Mouse (Mus musculus): Measurements from ENCODE around the gene Pitpnm2. TPM values are rescaled to one million over a fixed set of nuclear protein-coding genes. Genes with fewer than 3 reads are reported as not detected.
A peak's percentile ranks its signal among the peaks of the same experiment; 100 is the strongest.

Pitpnm2 gene
- total RNA-seq, 2 experiments from 2014 or later, result 275 to 292 TPM

DNA sequence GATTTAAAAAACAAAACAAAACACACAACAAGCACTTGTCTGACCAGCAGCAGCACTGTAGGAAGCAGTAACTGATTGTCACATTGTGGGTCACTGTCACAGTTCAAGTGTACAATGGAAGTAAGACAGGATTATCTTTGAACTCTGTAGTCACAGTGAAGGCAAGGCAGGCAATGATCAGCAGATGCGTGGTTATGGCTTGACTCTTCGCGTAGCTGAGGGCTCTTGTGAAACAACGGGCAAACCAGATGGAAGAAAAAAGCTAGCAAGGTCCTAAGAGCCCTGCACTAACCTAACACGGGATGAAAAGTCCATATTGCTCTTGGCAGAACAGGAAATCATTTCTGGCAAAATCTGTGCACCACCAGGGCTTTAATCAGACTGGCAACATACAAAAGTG, 1.5 kb upstream of the Pitpnm2 start:
- no peak for DNase-seq (ENCODE audit: low spot score in 2 of 2)
- intact Hi-C loops (cut with DNase I), result loop anchor here (5.0 kb wide), 1 partner anchor 36 kb away; no protein-coding TSS in a partner anchor

DNA sequence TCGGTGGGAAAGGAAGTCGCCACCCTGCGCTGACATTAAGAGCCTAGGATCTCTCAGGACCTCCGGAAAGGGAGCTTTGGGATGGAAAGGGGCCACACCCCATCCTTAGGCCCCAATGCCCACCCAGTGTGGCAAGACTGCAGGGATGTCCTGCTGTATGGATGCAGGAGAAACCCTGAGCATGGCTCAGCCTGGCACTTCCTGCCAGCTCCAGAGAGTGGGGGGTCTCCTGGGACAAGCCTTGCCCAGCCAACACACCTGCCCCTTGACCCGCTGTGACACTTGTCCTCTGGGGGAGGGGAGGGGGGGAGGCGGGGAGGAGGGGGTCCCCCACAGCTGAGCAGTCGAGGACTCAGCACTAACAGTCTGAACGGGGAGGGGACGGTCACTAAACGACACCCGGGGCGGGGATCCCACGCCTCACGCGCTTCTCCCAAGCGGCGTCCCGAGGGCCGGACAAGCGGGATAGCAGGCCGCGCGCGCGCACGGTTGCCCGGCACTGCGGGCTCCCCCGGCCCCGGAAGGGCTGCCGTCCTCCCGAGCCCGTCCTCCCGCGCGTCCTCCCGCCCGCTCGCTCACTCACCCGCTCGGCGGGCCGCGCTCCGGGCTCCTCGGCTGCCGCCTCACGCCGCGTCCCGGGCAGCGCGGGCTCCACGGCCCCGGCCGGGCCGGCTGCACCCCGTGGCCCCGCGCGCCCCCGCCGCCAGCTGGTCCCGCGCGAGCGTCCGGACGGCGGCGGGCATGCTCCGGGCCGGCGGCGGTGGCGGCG, 531 bp downstream of the Pitpnm2 start:
- peak in 1 of 2 experiments; percentile 61 for DNase-seq (ENCODE audit: low spot score in 2 of 2)
- intact Hi-C loops (cut with DNase I), result loop anchor here (2.0 kb wide), 1 partner anchor 62 kb away; no protein-coding TSS in a partner anchor

DNA sequence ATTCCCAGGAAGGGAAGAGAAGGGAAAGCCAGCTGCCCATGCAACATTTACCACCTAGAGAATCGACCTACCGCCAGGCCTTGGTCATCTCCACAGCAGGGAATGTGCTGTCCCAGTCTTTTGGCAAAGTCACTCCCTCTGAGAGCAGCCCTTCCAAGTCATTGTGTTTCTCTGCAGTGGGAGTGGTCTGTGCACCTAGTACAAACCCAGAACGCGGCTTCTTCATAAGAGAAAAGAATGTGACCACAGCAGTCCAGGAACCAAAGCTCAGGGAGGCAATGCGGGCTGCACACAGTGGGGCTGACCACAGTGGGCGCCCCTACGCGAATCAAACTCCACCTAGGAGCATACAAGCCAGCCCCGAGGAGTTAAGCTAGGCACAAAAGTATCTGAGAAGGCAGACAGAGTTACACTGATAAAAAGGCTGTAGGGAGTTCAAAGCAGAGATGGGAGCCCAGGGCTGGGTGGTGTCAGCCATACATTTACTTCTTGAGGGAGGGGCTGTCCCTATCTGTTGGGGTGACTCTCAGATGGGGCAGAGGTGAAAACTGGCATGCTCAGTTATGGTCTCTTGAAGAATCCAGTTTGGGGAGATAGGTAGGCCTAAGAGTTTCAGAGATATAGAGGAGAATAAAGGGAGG, 1.5 kb downstream of the Pitpnm2 start:
- intact Hi-C loops (cut with DNase I), result loop anchor here (2.0 kb wide), 1 partner anchor 61 kb away; no protein-coding TSS in a partner anchor
- peak in 1 of 2 experiments; percentile 36 for DNase-seq (ENCODE audit: low spot score in 2 of 2)

DNA sequence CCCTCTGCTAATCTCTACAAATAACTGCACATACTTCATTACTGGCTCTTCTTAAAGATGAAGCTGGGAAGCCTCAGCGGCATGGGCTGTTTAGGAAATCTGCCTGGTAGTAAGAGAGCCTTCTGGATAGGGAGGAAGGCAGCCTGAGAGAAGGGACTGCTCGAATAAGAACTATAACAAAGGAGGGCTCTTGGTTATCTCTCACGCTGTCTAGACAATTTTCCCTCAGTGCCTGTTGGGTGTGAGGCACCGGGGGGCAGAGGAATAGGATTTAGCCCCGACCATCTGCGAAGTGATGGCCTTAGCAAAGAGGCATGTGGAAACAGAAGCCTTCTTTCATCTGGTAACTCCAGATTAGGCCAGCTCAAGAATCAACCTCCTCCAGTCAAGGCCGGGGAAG, 2.3 kb downstream of the Pitpnm2 start:
- intact Hi-C loops (cut with DNase I), result no loop called here
- no peak for DNase-seq (ENCODE audit: low spot score in 2 of 2)

DNA sequence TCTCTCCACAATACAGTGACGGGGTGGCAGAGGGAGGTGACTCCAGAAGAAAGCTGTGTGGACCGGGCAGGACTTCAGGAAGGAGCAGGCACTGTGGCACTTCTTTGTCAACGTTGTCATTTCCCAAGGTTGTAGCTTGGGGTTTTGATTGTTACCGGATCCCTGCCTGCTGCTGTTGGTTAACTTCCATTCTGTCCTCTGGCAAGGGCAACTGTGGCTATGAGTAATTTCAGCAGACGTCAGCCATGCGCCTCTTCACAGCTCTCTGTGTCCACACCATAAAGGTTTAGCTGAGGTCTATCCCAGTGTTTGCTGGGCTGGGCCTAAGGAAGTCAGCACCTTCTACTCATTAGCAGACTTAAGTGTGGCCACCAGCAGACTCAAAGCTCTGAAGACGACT, 4.7 kb downstream of the Pitpnm2 start:
- no peak for DNase-seq (ENCODE audit: low spot score in 2 of 2)
- intact Hi-C loops (cut with DNase I), result no loop called here

DNA sequence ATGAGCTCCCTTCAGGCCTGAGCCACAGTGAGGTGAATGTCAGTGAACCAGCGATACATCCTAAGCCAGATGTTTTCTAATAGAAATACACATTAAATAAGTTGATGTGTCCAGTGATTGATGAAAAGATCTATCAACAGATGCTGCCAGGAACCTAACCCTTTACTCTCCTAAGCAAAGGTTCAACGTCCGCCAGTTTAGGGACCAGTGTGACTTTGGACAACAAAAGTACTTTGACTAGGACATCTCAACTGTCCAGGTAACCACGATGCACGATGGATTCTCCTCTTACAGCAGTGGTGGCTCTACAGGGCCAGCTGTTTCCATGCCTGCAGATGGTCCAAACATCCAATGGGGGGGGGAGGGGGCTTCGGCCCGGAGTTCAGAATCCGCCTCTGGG, 5.1 kb downstream of the Pitpnm2 start:
- intact Hi-C loops (cut with DNase I), result no loop called here

DNA sequence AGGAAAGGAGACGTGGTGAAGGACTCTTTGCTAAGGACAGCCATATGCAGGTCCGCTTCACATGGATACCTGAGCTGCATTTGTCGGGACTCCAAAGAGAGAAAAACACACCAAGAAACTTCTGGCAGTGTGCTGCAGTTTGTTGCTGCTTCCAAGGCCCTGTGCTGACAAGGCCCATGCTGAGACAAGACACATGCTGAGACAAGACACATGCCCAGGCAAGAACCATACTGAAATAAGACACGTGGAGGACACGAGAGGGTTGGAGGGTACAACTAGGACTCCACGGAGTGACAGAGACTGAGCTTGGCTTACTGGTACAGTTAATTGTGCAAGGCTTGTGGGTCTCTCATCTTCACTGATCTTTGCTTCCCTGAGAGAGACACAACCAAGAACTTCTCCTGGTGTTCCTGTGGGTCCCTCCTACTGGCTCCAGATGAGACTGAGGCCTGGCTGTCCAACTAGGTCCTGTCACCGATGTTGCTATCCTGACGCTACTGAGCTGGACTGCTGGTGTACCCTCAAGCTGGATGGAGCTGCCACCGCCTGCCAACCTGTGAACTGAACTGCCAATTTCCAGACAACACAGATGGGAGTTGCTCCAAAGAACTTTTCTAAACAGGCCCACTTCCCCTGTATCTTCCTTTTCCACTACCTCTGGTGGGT, 6.2 kb downstream of the Pitpnm2 start:
- intact Hi-C loops (cut with DNase I), result no loop called here
- no peak for DNase-seq (ENCODE audit: low spot score in 2 of 2)

More for the DNA sequence above, 5.1 kb downstream of the Pitpnm2 start:
- DNase-seq (ENCODE audit: low spot score in 2 of 2), result no peak

DNA sequence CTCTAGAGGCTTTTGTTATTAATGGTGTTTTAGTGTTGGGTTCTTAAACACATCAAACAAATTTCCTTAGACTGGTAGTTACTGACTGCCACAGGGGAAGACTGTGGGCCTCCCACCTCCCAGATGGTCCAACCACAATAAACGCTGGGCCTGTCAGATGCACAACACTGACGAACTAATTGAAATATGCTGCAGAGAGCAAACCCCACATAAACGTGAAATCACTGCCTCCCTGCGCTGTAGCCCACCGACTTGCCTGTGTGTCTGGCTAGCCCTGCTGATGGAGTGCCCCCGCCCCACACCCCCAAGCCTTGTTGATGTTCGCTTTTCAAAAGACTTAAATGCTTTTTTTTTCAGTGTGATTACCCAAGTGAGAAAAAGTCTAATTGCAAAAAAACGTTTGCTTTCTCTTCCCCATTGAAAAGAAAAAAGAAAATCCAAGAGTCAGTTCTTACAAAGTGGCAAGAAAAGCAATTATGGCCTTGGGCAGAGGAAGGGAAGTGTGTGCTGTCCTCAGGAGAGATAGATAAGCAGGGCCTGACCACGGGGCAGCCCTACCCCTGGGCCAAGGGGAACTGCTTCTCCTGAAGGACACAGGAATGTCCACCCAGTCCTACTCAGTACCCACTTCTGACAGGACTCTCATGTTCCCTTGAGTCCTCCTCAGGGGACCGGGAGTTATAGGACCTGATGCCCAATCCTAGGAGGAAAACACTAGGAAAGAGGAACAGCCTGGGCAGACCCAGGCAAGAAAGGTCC, 7.7 kb downstream of the Pitpnm2 start:
- DNase-seq (ENCODE audit: low spot score in 2 of 2), result peak in 1 of 2 experiments; percentile 69
- intact Hi-C loops (cut with DNase I), result no loop called here

DNA sequence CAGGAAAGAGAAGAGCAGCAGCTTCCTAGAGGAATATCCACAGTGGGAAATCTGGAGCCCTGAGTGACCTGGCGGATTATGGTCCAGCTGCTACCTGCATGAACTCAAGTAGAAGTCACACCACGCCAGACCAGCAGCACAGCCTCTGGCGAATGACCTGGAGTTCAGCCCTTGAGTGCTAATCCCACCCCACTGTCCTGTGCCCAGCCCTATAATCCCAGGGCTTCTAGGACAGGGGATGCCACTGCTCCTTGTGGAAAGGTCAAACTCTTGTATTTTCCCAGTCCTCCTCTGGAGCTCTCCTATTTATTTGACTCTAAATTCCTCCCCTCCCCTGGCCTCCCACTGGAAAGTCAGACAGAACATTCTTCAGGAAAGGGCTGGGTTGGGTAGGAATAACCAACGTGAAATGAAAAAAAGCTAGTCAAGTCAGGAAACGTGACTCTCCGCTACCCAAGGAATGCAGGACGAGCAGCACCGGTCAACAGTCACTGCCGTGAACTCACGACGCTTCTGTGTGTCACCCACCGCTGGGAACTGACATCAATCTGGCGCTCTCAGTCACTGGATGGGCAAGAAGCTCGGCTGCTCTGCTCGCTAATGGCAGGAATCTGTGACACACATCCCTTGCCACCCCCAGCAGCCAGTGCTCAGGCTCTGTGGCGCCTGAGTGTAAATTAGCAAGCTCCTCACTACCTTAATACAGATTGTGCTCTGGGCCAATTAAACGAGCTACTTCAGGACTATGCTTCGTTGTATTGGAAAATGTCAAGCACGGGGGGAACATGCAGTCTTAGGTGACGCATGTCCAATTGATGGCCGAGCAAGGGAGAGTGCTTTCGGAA, 8.5 kb downstream of the Pitpnm2 start:
- no peak for DNase-seq (ENCODE audit: low spot score in 2 of 2)
- intact Hi-C loops (cut with DNase I), result no loop called here

DNA sequence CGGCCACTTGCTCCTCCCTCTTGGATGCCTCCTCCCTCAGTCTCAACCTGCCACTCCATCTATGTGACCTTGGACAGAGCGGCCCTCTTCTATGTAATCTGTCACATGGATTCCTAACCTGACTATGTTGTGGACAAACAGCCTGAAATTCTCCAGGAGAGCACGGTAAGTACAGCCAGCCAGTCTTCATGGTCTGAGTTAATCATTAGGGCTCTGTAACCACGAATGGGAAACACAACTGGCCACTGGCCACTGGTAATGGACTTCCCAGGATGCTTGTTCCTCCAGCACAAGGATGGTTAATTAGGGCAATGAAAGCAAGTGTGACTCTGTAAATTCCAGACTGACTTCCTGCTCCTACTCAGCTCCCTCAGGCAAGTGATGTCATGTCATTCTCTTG, 13.4 kb downstream of the Pitpnm2 start:
- DNase-seq (ENCODE audit: low spot score in 2 of 2), result no peak
- intact Hi-C loops (cut with DNase I), result no loop called here

DNA sequence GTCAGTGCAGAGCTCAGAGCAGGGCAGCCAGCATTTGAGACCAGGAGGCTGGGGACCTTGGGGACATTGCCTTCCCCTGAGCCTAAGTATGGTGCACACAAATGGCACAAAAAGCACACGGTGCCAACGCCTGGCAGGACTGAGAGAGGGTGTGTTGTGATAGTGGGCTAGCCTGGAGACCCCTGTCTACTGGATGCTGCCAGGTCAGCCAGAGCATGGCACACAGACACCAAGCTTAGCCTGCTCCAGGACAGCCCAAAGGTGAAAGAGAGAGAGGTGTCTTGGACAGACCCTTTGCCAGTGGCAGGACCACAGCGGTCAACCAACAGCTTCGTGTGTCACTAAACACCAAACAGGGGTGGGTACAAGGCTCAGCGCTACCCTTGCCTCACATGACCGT, 14.8 kb downstream of the Pitpnm2 start:
- intact Hi-C loops (cut with DNase I), result no loop called here
- no peak for DNase-seq (ENCODE audit: low spot score in 2 of 2)

DNA sequence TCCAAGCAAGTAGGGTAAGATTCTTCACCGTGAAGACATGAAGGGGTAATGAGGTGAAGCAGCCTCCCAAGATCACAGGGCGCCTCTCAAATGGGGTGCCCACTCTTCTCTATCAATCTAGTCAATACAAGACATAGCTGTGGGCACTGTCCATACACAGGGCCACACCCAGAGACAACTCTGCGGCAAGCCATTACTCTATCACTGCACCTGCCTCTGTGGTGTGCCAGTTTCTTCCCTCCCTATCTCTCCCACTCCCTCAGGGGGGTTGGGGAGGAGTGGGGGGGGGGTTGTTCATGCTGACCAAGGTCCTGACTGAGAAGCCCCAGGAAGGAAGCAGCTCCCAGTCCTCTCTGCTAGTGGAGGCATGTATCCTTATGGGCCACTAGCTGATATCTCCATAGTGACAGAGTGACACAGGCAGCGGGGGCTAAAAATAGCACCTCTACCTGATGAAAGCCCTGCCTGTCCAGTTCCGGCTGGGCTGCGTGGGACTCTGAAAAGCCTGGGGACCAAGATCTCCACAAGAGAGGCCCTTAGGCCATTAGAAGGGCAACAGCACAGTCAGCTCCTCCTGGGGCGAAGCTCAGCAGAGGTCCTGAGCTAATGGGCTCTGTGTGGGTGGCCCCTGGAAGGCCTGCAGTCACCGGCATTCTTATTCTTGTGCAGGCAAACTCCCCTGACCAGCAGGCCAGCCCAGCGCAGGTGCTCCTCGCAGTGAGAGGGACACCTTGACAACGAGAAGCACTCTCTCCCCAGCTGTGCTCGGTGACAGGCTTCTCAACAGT, 15.5 kb downstream of the Pitpnm2 start:
- intact Hi-C loops (cut with DNase I), result no loop called here
- DNase-seq (ENCODE audit: low spot score in 2 of 2), result no peak

DNA sequence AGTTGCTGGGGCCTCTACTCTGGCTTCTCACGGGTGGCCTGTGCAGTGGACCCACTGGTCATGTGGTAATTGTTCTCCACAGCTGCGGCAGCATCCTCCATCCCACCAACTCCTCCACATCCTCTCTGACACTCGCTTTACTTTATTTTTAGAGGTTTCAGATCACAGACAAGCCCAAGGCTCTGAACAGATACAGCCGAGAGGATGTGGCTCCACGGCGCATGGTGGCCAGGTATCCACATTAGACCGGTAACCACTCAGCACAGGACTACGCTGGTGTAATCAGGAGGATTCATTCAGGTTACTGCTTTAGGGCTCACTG, 16.5 kb downstream of the Pitpnm2 start:
- intact Hi-C loops (cut with DNase I), result no loop called here
- DNase-seq (ENCODE audit: low spot score in 2 of 2), result peak in 1 of 2 experiments; percentile 68

DNA sequence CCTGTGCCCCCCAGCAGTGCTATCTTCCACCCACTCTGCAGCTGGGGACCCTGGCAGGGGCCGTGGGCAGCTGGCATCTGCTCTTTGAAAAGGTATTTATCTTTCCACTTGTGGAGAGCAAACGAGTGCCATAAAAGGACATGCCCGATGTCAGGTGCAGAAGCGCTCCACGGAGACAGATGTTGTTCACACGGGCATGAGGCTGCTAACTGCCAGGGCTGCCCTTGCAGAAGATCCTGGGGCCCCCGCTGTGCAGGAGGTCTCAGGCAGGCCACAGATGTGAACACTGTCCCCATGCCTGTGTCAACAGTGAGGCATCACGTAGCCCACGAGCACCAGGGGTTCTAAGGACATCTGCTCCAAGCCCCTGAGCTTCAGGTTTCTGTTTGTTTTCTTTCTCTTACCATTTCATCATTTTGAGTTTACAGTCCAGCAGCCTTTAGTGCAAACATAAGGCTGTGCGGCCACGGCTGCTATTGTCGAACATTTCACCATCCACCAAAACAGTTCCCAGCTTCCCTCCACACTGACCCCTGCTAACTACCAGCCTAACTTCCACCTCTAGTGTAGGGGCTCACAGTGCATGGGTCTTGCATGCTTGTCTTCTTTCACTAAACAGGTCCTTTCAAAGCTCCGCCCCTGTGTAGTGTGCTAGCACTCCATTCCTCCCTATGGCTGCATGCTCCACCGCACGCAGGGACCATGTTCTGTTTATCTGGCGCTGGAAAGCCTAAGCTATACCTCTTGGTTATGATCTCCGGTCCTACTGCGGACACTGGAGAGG, 17.0 kb downstream of the Pitpnm2 start:
- DNase-seq (ENCODE audit: low spot score in 2 of 2), result no peak
- intact Hi-C loops (cut with DNase I), result no loop called here

DNA sequence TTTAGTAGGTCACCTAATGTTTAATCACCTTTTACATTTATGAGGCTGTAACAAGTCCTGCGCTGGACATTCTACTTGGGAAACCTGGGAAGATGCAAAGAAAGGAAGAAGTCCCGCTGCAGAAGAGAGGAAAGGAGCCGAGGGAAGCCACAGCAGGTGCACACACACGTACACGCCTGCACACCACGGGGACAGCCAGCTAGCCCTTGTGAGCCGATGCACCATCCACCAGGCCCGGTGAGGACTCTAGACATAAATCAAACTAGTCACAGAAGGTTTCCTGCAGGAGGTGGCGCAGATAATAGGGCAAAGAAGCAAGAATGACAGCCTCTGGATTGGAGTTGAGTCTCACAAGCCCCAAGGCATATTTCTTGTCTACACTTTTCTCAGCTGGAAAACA, 19.1 kb downstream of the Pitpnm2 start:
- no peak for DNase-seq (ENCODE audit: low spot score in 2 of 2)
- intact Hi-C loops (cut with DNase I), result no loop called here

DNA sequence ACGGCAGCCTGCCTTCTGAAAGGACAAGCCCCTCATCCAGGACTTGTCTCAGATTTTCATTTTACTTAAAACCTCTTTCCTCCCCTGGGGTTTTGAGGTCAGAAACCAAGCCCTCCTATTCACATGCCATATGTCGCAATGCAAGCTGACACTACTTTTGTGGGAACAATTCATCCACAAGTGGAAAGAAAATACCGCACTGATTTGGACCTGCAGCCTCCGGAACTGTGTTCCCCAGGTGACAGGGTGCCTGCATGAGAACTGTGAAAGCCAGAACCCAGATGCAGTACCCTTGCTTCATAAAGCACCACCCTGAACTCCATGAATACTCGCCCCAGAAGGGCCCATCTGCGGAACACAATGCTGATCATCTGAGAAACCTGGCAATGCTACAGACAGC, 22.4 kb downstream of the Pitpnm2 start:
- no peak for DNase-seq (ENCODE audit: low spot score in 2 of 2)
- intact Hi-C loops (cut with DNase I), result no loop called here

DNA sequence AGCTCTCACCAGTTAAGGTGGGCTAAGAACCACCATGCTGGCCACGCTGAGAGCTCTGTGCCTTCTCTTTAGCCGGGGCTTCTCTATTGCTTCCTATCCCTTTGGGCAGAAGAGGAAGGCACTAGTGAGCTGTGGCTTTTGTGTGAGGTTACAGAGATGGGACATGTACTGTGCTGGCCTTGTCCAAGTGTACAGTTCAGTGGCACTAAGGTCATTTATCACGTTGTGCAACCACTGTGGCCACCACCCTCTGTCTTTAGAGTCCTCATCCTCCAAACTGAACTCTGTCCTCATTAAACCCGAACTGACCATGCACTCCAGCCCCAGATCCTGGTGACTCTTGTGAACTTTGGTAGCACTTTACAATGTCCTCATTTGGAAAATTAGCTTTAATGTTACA, 23.1 kb downstream of the Pitpnm2 start:
- no peak for DNase-seq (ENCODE audit: low spot score in 2 of 2)
- intact Hi-C loops (cut with DNase I), result no loop called here

DNA sequence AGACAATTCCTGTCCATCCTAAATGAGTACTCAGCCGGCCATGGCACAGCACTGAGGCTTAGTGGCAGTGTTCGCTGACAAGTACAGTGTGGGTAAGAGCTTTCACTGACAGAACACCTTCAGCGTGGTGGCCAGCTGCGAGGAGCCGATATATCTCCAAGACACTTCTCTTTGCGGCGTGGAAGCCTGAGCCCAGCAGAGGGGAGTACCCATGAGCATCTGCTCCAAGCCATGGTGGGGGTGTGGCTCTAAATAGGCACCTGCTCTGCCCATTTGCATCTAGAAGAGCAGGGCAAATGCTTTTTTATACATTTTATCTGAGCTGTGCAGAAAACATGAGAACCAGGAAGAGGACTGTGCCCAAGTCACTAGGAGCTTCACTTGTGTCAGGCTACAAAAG, 23.7 kb downstream of the Pitpnm2 start:
- DNase-seq (ENCODE audit: low spot score in 2 of 2), result no peak
- intact Hi-C loops (cut with DNase I), result no loop called here
